Mouse (Mus musculus): ENCODE data around the gene Olfr1126. TPM values are rescaled to one million over a fixed set of nuclear protein-coding genes. Genes with fewer than 3 reads are reported as not detected.

The Olfr1126 gene
- polyA plus RNA-seq (2014; fragmentation: Illumina TruSeq; extraction: RNeasy Lipid Tissue Mini Kit (QIAGEN cat#74804); ENCODE audit: low read depth, low replicate concordance), result not detected

GRCm38 (mm10) chr2:87453662-87454061, at the start of gene Olfr1126:
Gene Olfr1126 (plus strand): TSS chr2:87453962.

GRCm38 (mm10) chr2:87416335-87416734, 37.4 kb upstream of the Olfr1126 start, which contains the start of gene Olfr1123:
Gene Olfr1123 (plus strand): TSS chr2:87416635.

GRCm38 (mm10) chr2:87429975-87430374, 23.8 kb upstream of the Olfr1126 start, which contains the start of gene Olfr1124:
Gene Olfr1124 (plus strand): TSS chr2:87430275.

GRCm38 (mm10) chr2:87496993-87497392, 43.2 kb downstream of the Olfr1126 start, which contains the start of gene Pramel7:
Gene Pramel7 (minus strand): TSS chr2:87497093.

GRCm38 (mm10) chr2:87506265-87506664, 52.5 kb downstream of the Olfr1126 start, which contains the start of gene Pramel6:
Gene Pramel6 (plus strand): TSS chr2:87506565.

Other genes starting within 250 kb of the Olfr1126 start
- not detected for gene Olfr1113, start 245.0 kb upstream of the Olfr1126 start, polyA plus RNA-seq (2014; fragmentation: Illumina TruSeq; extraction: RNeasy Lipid Tissue Mini Kit (QIAGEN cat#74804); ENCODE audit: low read depth, low replicate concordance)
- gene Olfr1115, start 205.9 kb upstream of the Olfr1126 start, polyA plus RNA-seq (2014; fragmentation: Illumina TruSeq; extraction: RNeasy Lipid Tissue Mini Kit (QIAGEN cat#74804); ENCODE audit: low read depth, low replicate concordance), result not detected
- not detected for gene Olfr1116, start 186.4 kb upstream of the Olfr1126 start, polyA plus RNA-seq (2014; fragmentation: Illumina TruSeq; extraction: RNeasy Lipid Tissue Mini Kit (QIAGEN cat#74804); ENCODE audit: low read depth, low replicate concordance)
- not detected for gene Olfr1118, start 146.4 kb upstream of the Olfr1126 start, polyA plus RNA-seq (2014; fragmentation: Illumina TruSeq; extraction: RNeasy Lipid Tissue Mini Kit (QIAGEN cat#74804); ENCODE audit: low read depth, low replicate concordance)
- gene Olfr1120, start 99.1 kb upstream of the Olfr1126 start, polyA plus RNA-seq (2014; fragmentation: Illumina TruSeq; extraction: RNeasy Lipid Tissue Mini Kit (QIAGEN cat#74804); ENCODE audit: low read depth, low replicate concordance), result not detected
- not detected for gene Olfr1121, start 84.1 kb upstream of the Olfr1126 start, polyA plus RNA-seq (2014; fragmentation: Illumina TruSeq; extraction: RNeasy Lipid Tissue Mini Kit (QIAGEN cat#74804); ENCODE audit: low read depth, low replicate concordance)
- not detected for gene Olfr1122, start 68.1 kb upstream of the Olfr1126 start, polyA plus RNA-seq (2014; fragmentation: Illumina TruSeq; extraction: RNeasy Lipid Tissue Mini Kit (QIAGEN cat#74804); ENCODE audit: low read depth, low replicate concordance)
- gene Olfr1123, start 37.3 kb upstream of the Olfr1126 start, polyA plus RNA-seq (2014; fragmentation: Illumina TruSeq; extraction: RNeasy Lipid Tissue Mini Kit (QIAGEN cat#74804); ENCODE audit: low read depth, low replicate concordance), result not detected
- not detected for gene Olfr1124, start 23.7 kb upstream of the Olfr1126 start, polyA plus RNA-seq (2014; fragmentation: Illumina TruSeq; extraction: RNeasy Lipid Tissue Mini Kit (QIAGEN cat#74804); ENCODE audit: low read depth, low replicate concordance)
- gene Pramel7, start 43.1 kb downstream of the Olfr1126 start, polyA plus RNA-seq (2014; fragmentation: Illumina TruSeq; extraction: RNeasy Lipid Tissue Mini Kit (QIAGEN cat#74804); ENCODE audit: low read depth, low replicate concordance), result not detected
- gene Pramel6, start 52.6 kb downstream of the Olfr1126 start, polyA plus RNA-seq (2014; fragmentation: Illumina TruSeq; extraction: RNeasy Lipid Tissue Mini Kit (QIAGEN cat#74804); ENCODE audit: low read depth, low replicate concordance), result not detected
- gene Olfr153, start 77.8 kb downstream of the Olfr1126 start, polyA plus RNA-seq (2014; fragmentation: Illumina TruSeq; extraction: RNeasy Lipid Tissue Mini Kit (QIAGEN cat#74804); ENCODE audit: low read depth, low replicate concordance), result not detected
- gene Olfr1128, start 91.6 kb downstream of the Olfr1126 start, polyA plus RNA-seq (2014; fragmentation: Illumina TruSeq; extraction: RNeasy Lipid Tissue Mini Kit (QIAGEN cat#74804); ENCODE audit: low read depth, low replicate concordance), result not detected
- not detected for gene Olfr1129, start 119.9 kb downstream of the Olfr1126 start, polyA plus RNA-seq (2014; fragmentation: Illumina TruSeq; extraction: RNeasy Lipid Tissue Mini Kit (QIAGEN cat#74804); ENCODE audit: low read depth, low replicate concordance)
- gene Olfr1130, start 152.2 kb downstream of the Olfr1126 start, polyA plus RNA-seq (2014; fragmentation: Illumina TruSeq; extraction: RNeasy Lipid Tissue Mini Kit (QIAGEN cat#74804); ENCODE audit: low read depth, low replicate concordance), result not detected
- gene Olfr1131, start 173.1 kb downstream of the Olfr1126 start, polyA plus RNA-seq (2014; fragmentation: Illumina TruSeq; extraction: RNeasy Lipid Tissue Mini Kit (QIAGEN cat#74804); ENCODE audit: low read depth, low replicate concordance), result not detected
- not detected for gene Olfr1132, start 183.6 kb downstream of the Olfr1126 start, polyA plus RNA-seq (2014; fragmentation: Illumina TruSeq; extraction: RNeasy Lipid Tissue Mini Kit (QIAGEN cat#74804); ENCODE audit: low read depth, low replicate concordance)
- not detected for gene Olfr1133, start 193.4 kb downstream of the Olfr1126 start, polyA plus RNA-seq (2014; fragmentation: Illumina TruSeq; extraction: RNeasy Lipid Tissue Mini Kit (QIAGEN cat#74804); ENCODE audit: low read depth, low replicate concordance)
- gene Olfr1134, start 204.5 kb downstream of the Olfr1126 start, polyA plus RNA-seq (2014; fragmentation: Illumina TruSeq; extraction: RNeasy Lipid Tissue Mini Kit (QIAGEN cat#74804); ENCODE audit: low read depth, low replicate concordance), result not detected
- not detected for gene Olfr1135, start 219.7 kb downstream of the Olfr1126 start, polyA plus RNA-seq (2014; fragmentation: Illumina TruSeq; extraction: RNeasy Lipid Tissue Mini Kit (QIAGEN cat#74804); ENCODE audit: low read depth, low replicate concordance)
- not detected for gene Olfr1136, start 240.0 kb downstream of the Olfr1126 start, polyA plus RNA-seq (2014; fragmentation: Illumina TruSeq; extraction: RNeasy Lipid Tissue Mini Kit (QIAGEN cat#74804); ENCODE audit: low read depth, low replicate concordance)